Mouse (Mus musculus): ENCODE results near the gene Inhbc. TPM values are rescaled to one million over a fixed set of nuclear protein-coding genes. Genes with fewer than 3 reads are reported as not detected.
A peak's percentile ranks its signal among the peaks of the same experiment; 100 is the strongest.

Inhbc gene
- not detected in 2 replicates for polyA plus RNA-seq (2012; rRNA removed)

- no peak for TF ChIP-seq CTCF (IDR thresholded peaks at IDR 0.05; ENCODE audit: borderline replicate concordance, extremely low read depth, insufficient read depth, insufficient read length)
- TF ChIP-seq POLR2A (IDR thresholded peaks at IDR 0.05; ENCODE audit: borderline replicate concordance, extremely low read depth, insufficient read depth, insufficient read length, poor library complexity, severe bottlenecking) = no peak
- no peak for DNase-seq (ENCODE audit: low read depth)
Observed at GRCm38 (mm10) chr10:127369834-127370820, at the start of gene Inhbc. TSS of gene Inhbc (minus strand) at chr10:127370431.

- DNase-seq (ENCODE audit: low read depth) = no peak
Observed at GRCm38 (mm10) chr10:127414141-127414540, 43.9 kb upstream of the Inhbc start.

GRCm38 (mm10) chr10:127413585-127413984, 43.4 kb upstream of the Inhbc start:
- no peak for DNase-seq (ENCODE audit: low read depth)
- TF ChIP-seq POLR2A (IDR thresholded peaks at IDR 0.05; ENCODE audit: borderline replicate concordance, extremely low read depth, insufficient read depth, insufficient read length, poor library complexity, severe bottlenecking) (no peak), CTCF (IDR thresholded peaks at IDR 0.05; ENCODE audit: borderline replicate concordance, extremely low read depth, insufficient read depth, insufficient read length) (no peak)

More at GRCm38 (mm10) chr10:127414141-127414540, 43.9 kb upstream of the Inhbc start:
- TF ChIP-seq CTCF (IDR thresholded peaks at IDR 0.05; ENCODE audit: borderline replicate concordance, extremely low read depth, insufficient read depth, insufficient read length) (no peak), POLR2A (IDR thresholded peaks at IDR 0.05; ENCODE audit: borderline replicate concordance, extremely low read depth, insufficient read depth, insufficient read length, poor library complexity, severe bottlenecking) (no peak)

- DNase-seq (ENCODE audit: low read depth) = no peak
- no peak for TF ChIP-seq CTCF (IDR thresholded peaks at IDR 0.05; ENCODE audit: borderline replicate concordance, extremely low read depth, insufficient read depth, insufficient read length)
- TF ChIP-seq POLR2A (IDR thresholded peaks at IDR 0.05; ENCODE audit: borderline replicate concordance, extremely low read depth, insufficient read depth, insufficient read length, poor library complexity, severe bottlenecking) = no peak
Observed at GRCm38 (mm10) chr10:127412776-127413175, 42.5 kb upstream of the Inhbc start.

- no peak for TF ChIP-seq POLR2A (IDR thresholded peaks at IDR 0.05; ENCODE audit: borderline replicate concordance, extremely low read depth, insufficient read depth, insufficient read length, poor library complexity, severe bottlenecking)
Observed at GRCm38 (mm10) chr10:127412101-127412500, 41.9 kb upstream of the Inhbc start.

GRCm38 (mm10) chr10:127407391-127407790, 37.2 kb upstream of the Inhbc start:
- DNase-seq (ENCODE audit: low read depth) = no peak
- TF ChIP-seq CTCF (IDR thresholded peaks at IDR 0.05; ENCODE audit: borderline replicate concordance, extremely low read depth, insufficient read depth, insufficient read length) (no peak), POLR2A (IDR thresholded peaks at IDR 0.05; ENCODE audit: borderline replicate concordance, extremely low read depth, insufficient read depth, insufficient read length, poor library complexity, severe bottlenecking) (no peak)

More at GRCm38 (mm10) chr10:127412101-127412500, 41.9 kb upstream of the Inhbc start:
- DNase-seq (ENCODE audit: low read depth) = no peak

- TF ChIP-seq POLR2A (IDR thresholded peaks at IDR 0.05; ENCODE audit: borderline replicate concordance, extremely low read depth, insufficient read depth, insufficient read length, poor library complexity, severe bottlenecking) (no peak), CTCF (IDR thresholded peaks at IDR 0.05; ENCODE audit: borderline replicate concordance, extremely low read depth, insufficient read depth, insufficient read length) (no peak)
- DNase-seq (ENCODE audit: low read depth) = no peak
Observed at GRCm38 (mm10) chr10:127404701-127405100, 34.5 kb upstream of the Inhbc start.

- TF ChIP-seq POLR2A (IDR thresholded peaks at IDR 0.05; ENCODE audit: borderline replicate concordance, extremely low read depth, insufficient read depth, insufficient read length, poor library complexity, severe bottlenecking) (no peak), CTCF (IDR thresholded peaks at IDR 0.05; ENCODE audit: borderline replicate concordance, extremely low read depth, insufficient read depth, insufficient read length) (no peak)
- no peak for DNase-seq (ENCODE audit: low read depth)
Observed at GRCm38 (mm10) chr10:127391774-127392173, 21.5 kb upstream of the Inhbc start.

GRCm38 (mm10) chr10:127381743-127382134, 11.5 kb upstream of the Inhbc start:
- no peak for DNase-seq (ENCODE audit: low read depth)
- no peak for TF ChIP-seq POLR2A (IDR thresholded peaks at IDR 0.05; ENCODE audit: borderline replicate concordance, extremely low read depth, insufficient read depth, insufficient read length, poor library complexity, severe bottlenecking)
- TF ChIP-seq CTCF (IDR thresholded peaks at IDR 0.05; ENCODE audit: borderline replicate concordance, extremely low read depth, insufficient read depth, insufficient read length) = no peak

- DNase-seq (ENCODE audit: low read depth) = peak; percentile 74
- TF ChIP-seq CTCF (IDR thresholded peaks at IDR 0.05; ENCODE audit: borderline replicate concordance, extremely low read depth, insufficient read depth, insufficient read length) = no peak
- peak; percentile 33; the same call in 1 of the 2 replicates for TF ChIP-seq POLR2A (IDR thresholded peaks at IDR 0.05; ENCODE audit: borderline replicate concordance, extremely low read depth, insufficient read depth, insufficient read length, poor library complexity, severe bottlenecking)
Observed at GRCm38 (mm10) chr10:127380767-127381742, 10.8 kb upstream of the Inhbc start.

GRCm38 (mm10) chr10:127380251-127380691, 10.0 kb upstream of the Inhbc start, which contains the start of gene R3hdm2:
TSS of gene R3hdm2 (plus strand) at chr10:127380327.
- TF ChIP-seq CTCF (IDR thresholded peaks at IDR 0.05; ENCODE audit: borderline replicate concordance, extremely low read depth, insufficient read depth, insufficient read length) = no peak
- TF ChIP-seq POLR2A (IDR thresholded peaks at IDR 0.05; ENCODE audit: borderline replicate concordance, extremely low read depth, insufficient read depth, insufficient read length, poor library complexity, severe bottlenecking) = peak; percentile 83
- peak; percentile 98 for DNase-seq (ENCODE audit: low read depth)
